Mouse (Mus musculus) forebrain, embryonic 12.5 days (tissue): ENCODE results near the gene Vps37d. TPM values are rescaled to one million over a fixed set of nuclear protein-coding genes. Genes with fewer than 3 reads are reported as not detected.

Source experiments
- ATAC-seq: fragments of 200-750 bp; cut with Nextera tagmentation; 2 replicates; pipeline ENCODE4 v1.8.0; 2017; ENCODE audit warnings: moderate TSS enrichment; ENCODE audit not compliant: low FRiP score
- H3K27ac ChIP-seq: fragments of 300-500 bp; sonication (generic); 2 replicates; pipeline ENCODE4 v1.5.1; 2016; ENCODE audit warnings: mild to moderate bottlenecking
- H3K27me3 ChIP-seq: fragments of 300-500 bp; sonication (generic); 2 replicates; pipeline ENCODE4 v1.6.1; 2016; ENCODE audit warnings: mild to moderate bottlenecking
- H3K36me3 ChIP-seq: fragments of 300-500 bp; sonication (generic); replicated peaks from 2 replicates; pipeline ENCODE4 v1.6.1; 2016; ENCODE audit warnings: mild to moderate bottlenecking
- H3K4me1 ChIP-seq: fragments of 300-500 bp; sonication (generic); 2 replicates; pipeline ENCODE4 v1.6.1; 2016
- H3K4me2 ChIP-seq: fragments of 300-500 bp; sonication (generic); 2 replicates; pipeline ENCODE4 v1.6.1; 2016; ENCODE audit warnings: mild to moderate bottlenecking, moderate library complexity
- H3K4me3 ChIP-seq: fragments of 300-500 bp; sonication (generic); replicated peaks from 2 replicates; pipeline ENCODE4 v1.5.1; 2016; ENCODE audit warnings: mild to moderate bottlenecking
- H3K9ac ChIP-seq: fragments of 300-500 bp; sonication (generic); 2 replicates; pipeline ENCODE4 v1.6.1; 2016; ENCODE audit warnings: mild to moderate bottlenecking
- H3K9me3 ChIP-seq: fragments of 300-500 bp; sonication (generic); 2 replicates; pipeline ENCODE4 v1.6.1; 2016
- WGBS: fragments of 180-500 bp; shearing (Covaris S2); methylation state at CpG from one replicate; pipeline ENCODE4 v1.1.7; 2016; 5-methylcytosine and 5-hydroxymethylcytosine counted together
- polyA plus RNA-seq: library from polyadenylated mRNA; unstranded; fragments of >200 nt; fragmentation: Nextera tagmentation; extraction: Ambion mirVana; gene quantifications from 2 replicates; pipeline ENCODE4 v1.2.1, GENCODE M21; 2016

Vps37d gene
- 21.9 and 23.2 TPM in 2 replicates for polyA plus RNA-seq

- peak within 1 kb of the TSS; percentile 97 for H3K4me3 ChIP-seq
- WGBS = under 1% methylated on average over 69 of the region's 83 CpGs
- H3K27me3 ChIP-seq = 0 out of 2 replicates have a peak, but pooled peaks cover 4% of the 10 kb centered on the region
- no peaks in the 10 kb centered on the region for H3K9me3 ChIP-seq
- H3K27ac ChIP-seq = peak within 1 kb of the TSS; percentile 85
- peaks cover 27% of the 10 kb centered on the region for H3K36me3 ChIP-seq
- ATAC-seq = peak; percentile 88
- peak within 1 kb of the TSS; percentile 99 for H3K9ac ChIP-seq
- peak within 1 kb of the TSS; percentile 63 for H3K4me2 ChIP-seq
- peaks cover 27% of the 10 kb centered on the region for H3K4me1 ChIP-seq
Measured at GRCm38 (mm10) chr5:135077564-135078481, at the start of gene Vps37d. TSS of gene Vps37d (minus strand) at chr5:135078266.

- no peaks in the 10 kb centered on the region for H3K36me3 ChIP-seq
Measured at GRCm38 (mm10) chr5:135127669-135128068, 49.6 kb upstream of the Vps37d start.

GRCm38 (mm10) chr5:135126121-135126520 is 48.1 kb upstream of the Vps37d start:
- Histone ChIP-seq H3K9me3 (no peaks in the 10 kb centered on the region), H3K4me3 (no peak overlapping the region), H3K4me2 (no peak overlapping the region), H3K27ac (no peak overlapping the region), H3K9ac (no peak overlapping the region), H3K4me1 (no peaks in the 10 kb centered on the region), H3K27me3 (peaks cover 21% of the 10 kb centered on the region), H3K36me3 (no peaks in the 10 kb centered on the region)
- no peak for ATAC-seq
- WGBS = 60% methylated on average over 6 of the region's 6 CpGs

More at GRCm38 (mm10) chr5:135127669-135128068, 49.6 kb upstream of the Vps37d start:
- H3K4me3 ChIP-seq = no peak overlapping the region
- no peaks in the 10 kb centered on the region for H3K9me3 ChIP-seq
- 73% methylated on average over 6 of the region's 6 CpGs for WGBS
- no peak overlapping the region for H3K27ac ChIP-seq
- no peak overlapping the region for H3K4me2 ChIP-seq
- no peak for ATAC-seq
- peaks cover 21% of the 10 kb centered on the region for H3K27me3 ChIP-seq
- H3K9ac ChIP-seq = no peak overlapping the region
- no peaks in the 10 kb centered on the region for H3K4me1 ChIP-seq

GRCm38 (mm10) chr5:135120753-135121152 is 42.7 kb upstream of the Vps37d start:
- Histone ChIP-seq H3K4me1 (0 out of 2 replicates have a peak, but pooled peaks cover 3% of the 10 kb centered on the region), H3K9me3 (no peaks in the 10 kb centered on the region), H3K4me3 (no peak overlapping the region), H3K36me3 (no peaks in the 10 kb centered on the region), H3K27me3 (peaks cover 17% of the 10 kb centered on the region), H3K27ac (no peak overlapping the region), H3K9ac (no peak overlapping the region), H3K4me2 (no peak overlapping the region)
- ATAC-seq = no peak
- WGBS = 66% methylated on average over 4 of the region's 4 CpGs

GRCm38 (mm10) chr5:135118589-135119081 is 40.6 kb upstream of the Vps37d start:
- H3K9ac ChIP-seq = no peak overlapping the region
- no peaks in the 10 kb centered on the region for H3K36me3 ChIP-seq
- 32% methylated on average over 6 of the region's 6 CpGs for WGBS
- H3K27ac ChIP-seq = no peak overlapping the region
- no peak for ATAC-seq
- H3K4me2 ChIP-seq = no peak overlapping the region
- no peak overlapping the region for H3K4me3 ChIP-seq
- H3K4me1 ChIP-seq = 0 out of 2 replicates have a peak, but pooled peaks cover 3% of the 10 kb centered on the region
- no peaks in the 10 kb centered on the region for H3K9me3 ChIP-seq
- peaks cover 17% of the 10 kb centered on the region for H3K27me3 ChIP-seq

GRCm38 (mm10) chr5:135115241-135115640 is 37.2 kb upstream of the Vps37d start:
- H3K4me3 ChIP-seq = no peak overlapping the region
- WGBS = 87% methylated on average over 8 of the region's 8 CpGs
- H3K9me3 ChIP-seq = no peaks in the 10 kb centered on the region
- no peak overlapping the region for H3K27ac ChIP-seq
- no peak for ATAC-seq
- H3K36me3 ChIP-seq = no peaks in the 10 kb centered on the region
- peaks cover 10% of the 10 kb centered on the region for H3K27me3 ChIP-seq
- no peak overlapping the region for H3K9ac ChIP-seq
- H3K4me1 ChIP-seq = 0 out of 2 replicates have a peak, but pooled peaks cover 3% of the 10 kb centered on the region
- no peak overlapping the region for H3K4me2 ChIP-seq

- no peak overlapping the region for H3K9ac ChIP-seq
- no peak overlapping the region for H3K4me3 ChIP-seq
- peaks cover 25% of the 10 kb centered on the region for H3K27me3 ChIP-seq
- ATAC-seq = no peak
- no peak overlapping the region for H3K4me2 ChIP-seq
- no peaks in the 10 kb centered on the region for H3K36me3 ChIP-seq
- H3K9me3 ChIP-seq = no peaks in the 10 kb centered on the region
- H3K4me1 ChIP-seq = 0 out of 2 replicates have a peak, but pooled peaks cover 2% of the 10 kb centered on the region
- WGBS = 83% methylated on average over 12 of the region's 12 CpGs
- H3K27ac ChIP-seq = no peak overlapping the region
Measured at GRCm38 (mm10) chr5:135113782-135114181, 35.7 kb upstream of the Vps37d start.

GRCm38 (mm10) chr5:135109976-135110375 is 31.9 kb upstream of the Vps37d start:
- H3K36me3 ChIP-seq = no peaks in the 10 kb centered on the region
- no peak overlapping the region for H3K4me2 ChIP-seq
- no peak overlapping the region for H3K9ac ChIP-seq
- H3K27ac ChIP-seq = no peak overlapping the region
- no peaks in the 10 kb centered on the region for H3K9me3 ChIP-seq
- H3K27me3 ChIP-seq = peaks cover 60% of the 10 kb centered on the region
- 72% methylated on average over 6 of the region's 6 CpGs for WGBS
- no peak for ATAC-seq
- H3K4me1 ChIP-seq = peaks cover 16% of the 10 kb centered on the region
- H3K4me3 ChIP-seq = no peak overlapping the region

GRCm38 (mm10) chr5:135109426-135109825 is 31.4 kb upstream of the Vps37d start:
- no peaks in the 10 kb centered on the region for H3K9me3 ChIP-seq
- no peak overlapping the region for H3K9ac ChIP-seq
- peaks cover 16% of the 10 kb centered on the region for H3K4me1 ChIP-seq
- peaks cover 65% of the 10 kb centered on the region for H3K27me3 ChIP-seq
- 88% methylated on average over 3 of the region's 3 CpGs for WGBS
- H3K27ac ChIP-seq = no peak overlapping the region
- H3K4me3 ChIP-seq = no peak overlapping the region
- ATAC-seq = no peak
- H3K36me3 ChIP-seq = no peaks in the 10 kb centered on the region
- H3K4me2 ChIP-seq = no peak overlapping the region

- no peaks in the 10 kb centered on the region for H3K9me3 ChIP-seq
- no peak overlapping the region for H3K4me3 ChIP-seq
- no peak overlapping the region for H3K4me2 ChIP-seq
- 64% methylated on average over 6 of the region's 6 CpGs for WGBS
- peaks cover 68% of the 10 kb centered on the region for H3K27me3 ChIP-seq
- H3K27ac ChIP-seq = no peak overlapping the region
- no peaks in the 10 kb centered on the region for H3K36me3 ChIP-seq
- no peak overlapping the region for H3K9ac ChIP-seq
- no peak for ATAC-seq
- H3K4me1 ChIP-seq = peaks cover 16% of the 10 kb centered on the region
Measured at GRCm38 (mm10) chr5:135109017-135109416, 31.0 kb upstream of the Vps37d start.

- Histone ChIP-seq H3K27ac (no peak overlapping the region), H3K4me1 (peaks cover 16% of the 10 kb centered on the region), H3K9me3 (no peaks in the 10 kb centered on the region), H3K36me3 (no peaks in the 10 kb centered on the region), H3K4me2 (peak overlapping the region; percentile 79), H3K4me3 (peak overlapping the region; percentile 49), H3K27me3 (peaks cover 68% of the 10 kb centered on the region), H3K9ac (no peak overlapping the region)
- ATAC-seq = no peak
- WGBS = 12% methylated on average over 40 of the region's 40 CpGs
Measured at GRCm38 (mm10) chr5:135107521-135108501, 29.7 kb upstream of the Vps37d start.
